Mouse (Mus musculus): Measurements from ENCODE around the gene Myo1h. TPM values are rescaled to one million over a fixed set of nuclear protein-coding genes. Genes with fewer than 3 reads are reported as not detected.
A peak's percentile ranks its signal among the peaks of the same experiment; 100 is the strongest.

Myo1h gene
- total and polyA plus RNA-seq, 2 experiments from 2014 or later = 0.44 to 0.67 TPM

DNA sequence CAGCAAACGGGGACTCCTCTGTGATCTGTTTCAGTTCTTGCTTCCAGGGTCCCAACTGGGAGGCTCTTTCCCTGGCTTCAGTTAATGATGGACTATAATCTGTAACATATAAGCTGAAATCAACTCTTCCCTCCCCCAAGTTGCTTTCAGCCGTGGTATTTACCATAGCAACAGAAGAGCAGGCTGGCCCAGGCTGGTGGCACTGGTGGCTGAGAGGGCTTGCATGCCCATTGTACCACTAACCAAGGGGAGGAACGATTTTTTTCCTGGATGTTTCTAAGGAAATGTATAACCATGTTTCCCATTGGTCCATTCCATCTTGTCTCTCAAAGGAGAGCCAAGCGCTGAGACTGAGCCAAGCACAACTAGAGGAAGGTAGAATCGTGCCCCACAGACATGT lies 570 bp upstream of the Myo1h start:
- H3K36me3 ChIP-seq (ENCODE audit: insufficient read depth) = no peaks in the 10 kb centered on the region
- WGBS = 81% methylated on average over 5 of the region's 5 CpGs
- H3K9ac ChIP-seq = no peak overlapping the region
- H3K9me3 ChIP-seq (ENCODE audit: low read length) = no peaks in the 10 kb centered on the region
- TF ChIP-seq CTCF (IDR thresholded peaks at IDR 0.05; ENCODE audit: low read depth) = no peak
- no peak overlapping the region for H3K27ac ChIP-seq (ENCODE audit: low read depth, low read length)
- ATAC-seq (no peak), DNase-seq (no peak)
- peaks cover 4% of the 10 kb centered on the region; the same call in 1 of the 2 replicates for H3K4me1 ChIP-seq (ENCODE audit: insufficient read depth)
- no peak overlapping the region for H3K4me3 ChIP-seq (ENCODE audit: low read depth, low read length)
- no peaks in the 10 kb centered on the region; the same call in 1 of the 2 replicates for H3K27me3 ChIP-seq (ENCODE audit: insufficient read depth, low read length)
- no peak overlapping the region for H3K4me2 ChIP-seq (ENCODE audit: low read depth)

DNA sequence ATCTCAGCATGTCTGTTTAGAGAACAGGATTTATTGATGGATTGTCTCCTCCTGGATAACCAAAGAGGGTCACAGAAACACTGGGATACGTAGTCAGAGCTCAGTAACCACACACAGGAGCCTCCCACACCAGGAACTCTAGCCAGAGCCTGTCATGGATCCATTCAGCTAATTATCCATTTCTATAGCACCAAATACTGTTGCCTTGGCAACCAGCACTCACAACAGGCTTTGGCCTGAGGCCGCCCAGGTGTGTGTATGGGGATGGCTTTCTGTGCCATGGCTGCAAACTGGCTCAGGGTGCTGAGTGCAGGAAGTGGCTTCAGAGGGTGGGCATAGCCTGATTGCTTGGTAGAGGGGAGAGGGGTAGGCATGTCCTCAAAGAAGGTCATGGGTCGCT lies 1.0 kb downstream of the Myo1h start:
- H3K4me2 ChIP-seq (ENCODE audit: low read depth) = no peak overlapping the region
- TF ChIP-seq CTCF (IDR thresholded peaks at IDR 0.05; ENCODE audit: low read depth) = no peak
- no peak overlapping the region for H3K9ac ChIP-seq
- ATAC-seq (peak; percentile 63), DNase-seq (peak; percentile 57)
- WGBS = 34% methylated on average over 3 of the region's 3 CpGs
- peaks cover 4% of the 10 kb centered on the region; the same call in 1 of the 2 replicates for H3K4me1 ChIP-seq (ENCODE audit: insufficient read depth)
- H3K27me3 ChIP-seq (ENCODE audit: insufficient read depth, low read length) = no peaks in the 10 kb centered on the region; the same call in 1 of the 2 replicates
- H3K27ac ChIP-seq (ENCODE audit: low read depth, low read length) = no peak overlapping the region
- no peak overlapping the region for H3K4me3 ChIP-seq (ENCODE audit: low read depth, low read length)
- H3K9me3 ChIP-seq (ENCODE audit: low read length) = no peaks in the 10 kb centered on the region
- H3K36me3 ChIP-seq (ENCODE audit: insufficient read depth) = no peaks in the 10 kb centered on the region

DNA sequence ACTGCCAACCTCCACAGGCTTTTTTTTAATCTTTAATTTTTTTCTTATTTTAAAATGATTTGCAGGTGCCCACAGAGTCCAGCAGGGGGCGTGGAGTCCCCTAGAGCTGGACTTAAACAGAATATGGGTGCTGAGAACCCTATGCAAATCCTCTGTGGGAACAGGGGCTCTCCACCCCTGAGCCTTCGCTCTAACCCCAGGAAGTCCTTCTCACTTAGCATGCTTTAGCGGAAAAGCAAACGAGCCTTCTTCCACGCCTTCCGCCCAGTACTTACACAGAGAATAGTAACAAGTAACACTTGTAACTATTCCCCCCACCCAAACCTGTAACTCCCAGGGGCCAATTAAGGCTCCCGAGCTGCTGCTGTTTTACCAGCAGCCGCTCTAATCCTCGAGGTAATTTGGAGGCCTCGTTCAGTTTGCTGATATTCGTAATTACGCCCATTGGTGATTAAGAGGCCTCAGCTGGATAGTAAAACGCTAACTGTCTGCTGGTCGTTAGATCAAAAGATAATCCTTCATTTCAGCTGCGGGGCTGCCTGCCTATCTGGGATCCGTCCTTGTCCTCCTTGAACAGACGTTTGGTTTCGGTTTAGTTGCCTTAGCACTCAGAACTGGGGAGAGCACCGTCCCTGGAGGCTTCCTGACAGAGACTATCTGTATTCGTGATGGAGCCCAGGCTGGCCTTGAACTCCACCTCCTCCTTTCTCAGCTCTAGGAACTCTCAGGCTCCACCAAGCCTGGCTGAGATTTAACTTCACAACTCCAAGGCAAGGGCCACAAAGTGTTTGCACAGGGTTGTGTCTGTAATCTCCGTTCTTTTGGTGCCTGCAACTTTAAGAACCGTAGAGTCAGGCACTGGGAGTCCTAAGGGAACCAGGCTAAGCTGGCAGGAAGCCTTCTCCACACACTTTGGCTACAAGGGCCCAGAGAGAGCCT lies 8.0 kb downstream of the Myo1h start:
- no peaks in the 10 kb centered on the region for H3K27me3 ChIP-seq (ENCODE audit: insufficient read depth, low read length)
- DNase-seq (no peak), ATAC-seq (no peak)
- H3K9me3 ChIP-seq (ENCODE audit: low read length) = no peaks in the 10 kb centered on the region
- peaks cover 3% of the 10 kb centered on the region; the same call in 1 of the 2 replicates for H3K4me1 ChIP-seq (ENCODE audit: insufficient read depth)
- no peak overlapping the region for H3K27ac ChIP-seq (ENCODE audit: low read depth, low read length)
- peak; percentile 16; the same call in 1 of the 2 replicates for TF ChIP-seq CTCF (IDR thresholded peaks at IDR 0.05; ENCODE audit: low read depth)
- no peaks in the 10 kb centered on the region for H3K36me3 ChIP-seq (ENCODE audit: insufficient read depth)
- no peak overlapping the region for H3K9ac ChIP-seq
- no peak overlapping the region for H3K4me2 ChIP-seq (ENCODE audit: low read depth)
- 18% methylated on average over 22 of the region's 22 CpGs for WGBS
- no peak overlapping the region for H3K4me3 ChIP-seq (ENCODE audit: low read depth, low read length)

DNA sequence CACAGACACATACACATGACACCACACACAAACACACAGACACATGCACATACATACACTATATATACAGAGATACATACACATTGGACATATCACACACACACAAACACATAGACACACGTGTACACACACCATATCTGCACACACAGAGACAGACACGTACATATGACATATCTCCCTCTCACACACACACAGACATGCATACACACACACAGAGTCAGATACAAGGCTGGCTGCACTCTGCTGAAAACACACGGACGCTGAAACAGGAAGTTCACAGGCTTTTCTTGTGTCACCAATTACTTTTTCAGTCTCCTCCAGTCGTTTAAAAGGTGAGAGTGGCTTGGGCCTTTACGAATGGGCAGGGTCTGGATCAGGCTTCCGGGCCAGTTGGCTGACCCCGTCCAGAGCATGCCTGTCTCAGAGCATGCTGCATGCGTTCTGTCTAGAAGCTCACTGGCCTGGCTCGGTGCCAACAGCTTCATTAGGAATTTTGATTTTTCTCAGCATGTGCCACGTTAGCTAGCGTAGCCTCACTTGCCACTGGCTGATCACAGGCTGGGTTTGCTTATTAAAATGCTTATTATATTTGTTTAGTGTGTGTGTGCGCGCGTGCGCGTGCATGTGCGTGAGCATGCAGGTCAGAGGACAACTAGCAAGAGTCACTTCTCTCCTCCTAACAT lies 9.4 kb downstream of the Myo1h start:
- WGBS = 34% methylated on average over 18 of the region's 18 CpGs
- Histone ChIP-seq H3K9ac (no peak overlapping the region), H3K4me3 (ENCODE audit: low read depth, low read length) (no peak overlapping the region), H3K9me3 (ENCODE audit: low read length) (no peaks in the 10 kb centered on the region), H3K36me3 (ENCODE audit: insufficient read depth) (no peaks in the 10 kb centered on the region), H3K4me2 (ENCODE audit: low read depth) (no peak overlapping the region), H3K27me3 (ENCODE audit: insufficient read depth, low read length) (no peaks in the 10 kb centered on the region), H3K27ac (ENCODE audit: low read depth, low read length) (no peak overlapping the region), H3K4me1 (ENCODE audit: insufficient read depth) (peaks cover 3% of the 10 kb centered on the region; the same call in 1 of the 2 replicates)
- ATAC-seq (no peak), DNase-seq (peak; percentile 69)
- no peak for TF ChIP-seq CTCF (IDR thresholded peaks at IDR 0.05; ENCODE audit: low read depth)

DNA sequence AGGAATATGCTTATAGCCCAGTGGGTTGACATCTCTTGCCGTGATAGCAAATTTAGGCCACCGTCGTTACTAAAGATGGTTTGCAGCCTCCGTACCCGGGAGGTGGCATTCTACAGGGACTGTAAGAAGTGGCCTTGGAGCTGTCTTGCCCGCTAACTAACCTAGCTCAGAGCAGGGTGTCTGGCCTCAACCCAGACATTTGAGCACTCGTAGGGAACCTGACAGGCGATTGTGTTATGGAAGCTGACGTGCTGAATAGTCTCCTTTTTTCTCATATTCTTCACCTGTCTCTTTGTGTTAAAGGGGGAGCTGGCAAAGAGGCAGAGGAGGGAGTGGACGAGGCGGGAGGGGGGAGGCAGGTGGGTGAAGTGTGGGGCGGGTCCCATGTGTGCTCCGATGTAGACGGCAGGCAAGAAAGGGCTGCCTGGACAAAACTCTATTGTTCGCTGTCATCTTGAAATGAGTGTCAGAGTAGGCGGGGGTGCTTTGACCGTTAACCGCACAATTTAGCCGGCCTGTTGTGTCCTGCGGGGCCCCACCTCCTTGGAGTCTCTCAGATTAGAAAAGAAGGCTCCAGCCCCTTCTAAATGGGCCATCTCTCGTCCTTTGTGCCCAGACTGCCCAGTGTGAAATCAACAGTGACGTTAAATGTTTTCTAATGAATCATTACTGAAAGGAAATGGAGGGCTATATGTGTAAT lies 10.3 kb downstream of the Myo1h start:
- Histone ChIP-seq H3K27ac (ENCODE audit: low read depth, low read length) (no peak overlapping the region), H3K9ac (no peak overlapping the region), H3K9me3 (ENCODE audit: low read length) (no peaks in the 10 kb centered on the region), H3K4me1 (ENCODE audit: insufficient read depth) (peaks cover 3% of the 10 kb centered on the region; the same call in 1 of the 2 replicates), H3K36me3 (ENCODE audit: insufficient read depth) (no peaks in the 10 kb centered on the region), H3K4me2 (ENCODE audit: low read depth) (no peak overlapping the region), H3K4me3 (ENCODE audit: low read depth, low read length) (no peak overlapping the region), H3K27me3 (ENCODE audit: insufficient read depth, low read length) (no peaks in the 10 kb centered on the region)
- WGBS = 10% methylated on average over 22 of the region's 22 CpGs
- TF ChIP-seq CTCF (IDR thresholded peaks at IDR 0.05; ENCODE audit: low read depth) = no peak
- DNase-seq = no peak
- ATAC-seq = no peak

DNA sequence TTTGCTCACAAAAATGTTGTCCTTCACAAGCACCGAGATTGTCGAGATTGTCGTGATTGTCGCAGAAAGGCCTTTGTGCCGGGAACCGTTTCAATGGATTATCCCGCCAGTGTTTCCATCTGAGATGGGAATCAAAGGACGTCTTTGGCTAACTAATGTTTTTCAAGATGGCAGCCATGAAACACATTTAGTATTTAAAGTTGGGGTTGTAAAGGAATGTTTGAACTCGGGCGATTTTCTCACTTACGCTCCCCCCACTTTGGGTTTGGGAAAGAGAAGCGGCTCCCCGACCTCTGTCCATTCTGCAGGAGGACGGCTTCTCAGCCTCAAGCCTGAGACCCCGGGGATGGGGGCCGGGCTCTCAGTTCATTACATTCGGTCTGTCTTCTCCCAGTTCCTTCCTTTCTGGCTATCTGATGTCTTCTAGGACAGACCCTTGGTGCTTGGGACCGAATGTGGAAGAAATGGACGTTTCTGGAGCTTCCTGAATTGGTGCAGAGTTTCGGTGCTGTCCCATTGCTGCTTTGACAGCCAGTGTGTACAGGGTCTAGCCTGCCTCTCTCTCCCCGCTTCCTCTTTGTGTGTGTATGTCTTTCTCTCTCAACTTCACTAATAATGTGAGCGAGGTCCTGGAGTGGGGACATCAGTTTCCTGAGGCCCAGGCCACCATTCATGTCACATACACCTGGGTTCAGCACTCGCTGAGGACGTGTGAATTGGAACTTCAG lies 11.1 kb downstream of the Myo1h start:
- H3K27ac ChIP-seq (ENCODE audit: low read depth, low read length) = no peak overlapping the region
- no peak overlapping the region for H3K4me3 ChIP-seq (ENCODE audit: low read depth, low read length)
- WGBS = 50% methylated on average over 24 of the region's 24 CpGs
- no peak overlapping the region for H3K9ac ChIP-seq
- no peaks in the 10 kb centered on the region for H3K36me3 ChIP-seq (ENCODE audit: insufficient read depth)
- no peaks in the 10 kb centered on the region for H3K27me3 ChIP-seq (ENCODE audit: insufficient read depth, low read length)
- TF ChIP-seq CTCF (IDR thresholded peaks at IDR 0.05; ENCODE audit: low read depth) = no peak
- ATAC-seq = no peak
- DNase-seq = no peak
- H3K4me1 ChIP-seq (ENCODE audit: insufficient read depth) = peaks cover 3% of the 10 kb centered on the region; the same call in 1 of the 2 replicates
- no peaks in the 10 kb centered on the region for H3K9me3 ChIP-seq (ENCODE audit: low read length)
- H3K4me2 ChIP-seq (ENCODE audit: low read depth) = no peak overlapping the region

All from forebrain, postnatal 0 days (tissue).